Mouse (Mus musculus) heart, adult 11 months (tissue): ENCODE data around the gene Alkbh2.

Source experiments
- DNase-seq: peaks from one replicate; pipeline ENCODE4 v3.0.0; 2022

The Alkbh2 gene

DNA sequence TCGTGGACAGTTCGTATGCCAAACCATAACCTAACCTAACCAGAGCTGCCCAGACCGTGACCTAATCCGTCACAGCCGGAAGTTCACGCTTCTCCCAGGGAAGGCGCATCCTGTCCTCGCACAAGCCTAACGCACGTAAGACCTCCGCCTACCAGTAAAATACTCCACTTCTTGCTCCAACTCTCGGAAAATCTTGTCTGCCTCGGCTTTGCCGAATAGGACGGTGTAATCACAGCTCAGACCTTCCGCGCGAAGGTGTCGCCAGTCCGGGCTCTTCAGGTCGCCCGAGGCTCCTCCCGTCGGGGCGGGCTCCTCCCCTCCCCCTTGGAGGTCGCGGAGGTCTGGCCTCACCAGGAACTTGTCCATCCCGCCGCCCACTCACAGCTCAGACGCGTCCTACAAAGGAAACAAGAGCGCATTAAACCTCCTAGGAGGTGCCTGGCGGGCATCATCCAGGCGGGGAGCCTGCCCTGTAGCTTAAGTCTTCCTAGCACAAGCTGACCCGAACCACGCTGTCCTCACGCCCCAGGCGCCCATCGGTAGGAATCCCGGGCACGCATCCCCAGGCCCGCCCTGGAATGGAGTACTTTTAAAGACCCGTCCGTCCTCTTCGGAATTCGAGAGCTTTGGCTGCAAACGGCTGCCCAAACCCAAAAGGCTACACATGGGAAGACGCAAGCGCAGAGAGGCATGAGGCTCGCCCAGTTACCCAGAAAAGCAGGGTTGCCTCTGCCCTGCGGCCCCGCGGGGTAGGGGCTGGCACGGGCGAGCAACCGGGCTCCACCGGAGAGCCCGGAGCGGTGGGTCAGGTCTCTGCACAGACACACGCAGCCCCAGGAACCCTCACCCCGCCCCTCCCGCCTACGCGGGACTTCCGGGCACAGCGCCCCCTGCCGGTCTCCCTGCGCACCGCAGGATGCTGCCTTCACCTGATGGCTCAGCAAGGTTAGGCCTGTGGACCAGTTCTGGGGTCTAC, at the start of gene Alkbh2:
Gene Alkbh2 (minus strand): TSS at position 845 of the 976 bp plus-strand sequence.
- peak; percentile 98 for DNase-seq

- no peak for DNase-seq
These were observed 48.8 kb upstream of the Alkbh2 start for GRCm38 (mm10) chr5:114176548-114177400.

- DNase-seq, result peak; percentile 100
These were observed 47.7 kb upstream of the Alkbh2 start for GRCm38 (mm10) chr5:114175596-114176171.

GRCm38 (mm10) chr5:114174639-114175038, 46.6 kb upstream of the Alkbh2 start:
- peak; percentile 95 for DNase-seq

GRCm38 (mm10) chr5:114173877-114174581, 46.0 kb upstream of the Alkbh2 start:
- DNase-seq, result peak; percentile 91

DNA sequence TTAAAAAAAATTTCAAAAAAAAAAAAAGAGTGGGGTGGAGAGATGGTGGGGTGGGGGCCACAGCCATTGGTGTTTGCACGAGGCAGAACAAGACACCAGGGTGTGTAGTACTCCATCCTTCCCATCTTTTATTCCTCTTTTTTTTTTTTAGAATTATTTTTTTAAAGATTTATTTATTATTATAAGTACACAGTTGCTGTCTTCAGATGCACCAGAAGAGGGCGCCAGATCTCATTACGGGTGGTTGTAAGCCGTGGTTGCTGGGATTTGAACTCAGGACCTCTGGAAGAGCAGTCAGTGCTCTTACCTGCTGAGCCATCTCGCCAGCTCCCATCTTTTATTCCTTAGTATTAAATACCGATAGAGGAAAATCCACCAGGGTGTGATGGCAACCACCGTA, 45.4 kb upstream of the Alkbh2 start:
- no peak for DNase-seq

- no peak for DNase-seq
These were observed 44.9 kb upstream of the Alkbh2 start for GRCm38 (mm10) chr5:114172936-114173335.

- no peak for DNase-seq
These were observed 42.3 kb upstream of the Alkbh2 start for GRCm38 (mm10) chr5:114170345-114170744.

GRCm38 (mm10) chr5:114163117-114163696, 35.2 kb upstream of the Alkbh2 start:
- DNase-seq, result no peak

GRCm38 (mm10) chr5:114162106-114162815, 34.2 kb upstream of the Alkbh2 start:
- DNase-seq, result no peak

- no peak for DNase-seq
These were observed 33.4 kb upstream of the Alkbh2 start for GRCm38 (mm10) chr5:114161424-114161823.

GRCm38 (mm10) chr5:114157236-114157635, 29.2 kb upstream of the Alkbh2 start:
- DNase-seq, result no peak

DNA sequence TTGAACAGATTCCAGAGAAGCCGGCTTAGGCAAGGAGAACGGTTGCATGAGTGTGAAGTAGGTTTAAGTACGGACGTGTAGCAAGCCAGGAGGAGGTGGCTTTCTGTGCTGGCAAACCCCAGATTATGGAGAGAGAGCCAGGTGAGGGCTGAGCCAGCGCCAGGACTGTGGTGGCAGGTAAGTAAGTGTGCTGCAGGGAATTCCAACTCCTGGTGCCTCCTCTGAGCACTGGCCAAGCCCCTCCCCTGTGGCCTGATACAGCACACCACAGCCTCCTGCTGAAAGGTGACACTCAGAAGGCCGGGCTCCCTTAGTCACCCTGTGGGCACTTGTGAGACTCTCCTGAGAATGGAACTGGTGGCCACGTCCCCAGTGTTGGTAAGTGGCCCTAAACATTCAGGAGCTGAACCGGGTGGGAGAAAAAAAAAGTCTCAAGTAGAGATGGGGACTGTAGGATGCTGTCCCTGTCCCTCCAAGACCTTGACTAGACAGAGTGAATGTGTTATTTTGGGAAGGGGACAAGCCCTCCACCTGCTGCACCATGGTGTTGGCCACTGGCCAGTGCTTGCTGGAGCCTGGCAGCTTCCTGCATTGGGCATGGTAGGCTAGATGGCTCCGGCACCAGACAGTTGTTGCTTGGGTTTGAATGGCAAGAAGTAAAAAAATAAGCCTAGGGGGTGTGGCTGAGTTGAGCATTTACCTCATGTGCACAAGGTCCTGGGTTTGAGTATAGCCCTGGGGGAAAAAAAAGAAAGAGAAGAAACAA, 27.3 kb upstream of the Alkbh2 start:
- DNase-seq, result peak; percentile 96

DNA sequence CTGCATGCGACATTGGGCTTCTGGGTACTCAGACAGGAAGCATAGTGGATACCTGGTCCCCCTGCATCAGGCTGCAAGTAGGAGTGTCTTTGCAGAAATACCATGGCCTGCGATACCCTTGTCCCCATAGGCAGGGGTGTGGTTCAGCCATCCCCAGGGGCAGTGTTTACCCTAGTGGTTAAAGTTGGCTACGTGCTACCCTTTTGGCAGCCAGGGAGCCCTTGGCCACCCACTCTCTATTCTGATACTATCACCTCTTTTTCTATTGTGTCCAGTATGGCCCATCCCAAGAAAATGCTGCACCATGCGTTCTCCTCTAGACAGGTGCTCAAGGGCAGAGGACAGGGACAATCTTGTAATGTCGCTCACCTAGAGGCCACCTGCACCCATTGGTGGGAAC, 26.7 kb upstream of the Alkbh2 start:
- no peak for DNase-seq

DNA sequence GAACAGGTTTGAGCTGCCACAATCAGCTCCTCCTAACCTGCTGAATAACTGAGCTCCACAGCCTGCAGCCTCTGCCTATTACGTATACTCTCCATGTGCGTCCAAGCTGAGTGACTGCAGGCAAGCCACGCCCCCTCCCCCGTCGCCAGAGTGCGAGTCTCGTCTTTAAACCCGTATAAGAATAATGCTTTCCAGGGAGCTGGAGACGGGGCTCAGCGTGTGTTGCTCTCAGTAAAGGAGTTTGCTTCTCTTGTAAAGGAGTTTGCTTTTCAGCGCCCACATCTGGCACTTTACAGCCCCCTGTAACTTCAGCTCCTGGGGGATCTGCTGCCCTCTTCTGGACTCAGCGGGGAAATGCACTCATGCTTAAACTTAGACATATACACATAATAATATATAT, 25.5 kb upstream of the Alkbh2 start:
- DNase-seq, result no peak

GRCm38 (mm10) chr5:114152359-114153092, 24.5 kb upstream of the Alkbh2 start:
- no peak for DNase-seq

GRCm38 (mm10) chr5:114147043-114147972, 19.3 kb upstream of the Alkbh2 start:
- no peak for DNase-seq

DNA sequence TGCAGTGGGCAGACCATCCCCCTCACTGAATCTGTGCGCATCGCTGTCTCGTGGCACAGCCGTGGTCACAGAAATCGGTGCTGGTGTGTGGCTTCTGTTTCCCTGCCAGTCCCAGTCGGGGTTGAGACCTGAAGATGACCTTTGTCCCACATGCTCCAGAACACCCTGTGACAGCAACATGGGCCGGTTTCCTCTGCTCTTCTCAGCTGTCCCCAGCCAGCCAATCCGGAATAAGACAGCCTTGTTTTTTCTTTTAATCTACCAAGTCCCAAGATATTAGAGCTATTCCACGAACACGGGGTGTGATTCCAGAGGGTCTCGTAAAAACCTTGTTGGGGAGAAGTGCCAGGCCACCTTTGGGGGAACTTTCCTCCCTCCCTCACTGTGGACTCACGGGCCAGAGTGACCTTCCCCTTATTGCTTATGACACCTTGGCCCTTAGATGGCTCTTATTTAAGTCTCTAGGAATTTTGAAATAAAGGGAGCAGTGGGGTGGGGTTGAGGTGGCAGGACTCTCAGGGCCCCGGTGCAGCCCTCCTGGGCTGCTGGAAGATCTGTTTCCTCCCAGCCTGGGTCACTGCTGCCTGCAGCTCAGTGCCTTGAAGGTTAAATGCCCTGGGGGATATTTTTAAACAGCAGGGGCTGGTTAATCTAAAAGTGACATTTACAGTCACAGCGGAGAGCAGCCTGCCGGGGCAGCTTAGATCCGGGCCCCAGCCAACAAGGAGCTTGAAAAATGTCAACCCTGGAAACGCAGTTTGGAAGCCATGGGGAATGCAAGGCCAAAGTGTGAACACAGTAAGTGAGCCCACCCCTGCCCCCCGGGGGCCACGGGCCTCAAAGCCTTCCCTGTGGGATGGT, 18.2 kb upstream of the Alkbh2 start, which contains the start of gene Acacb:
Gene Acacb (plus strand): TSS at position 508 of the 861 bp plus-strand sequence.
- DNase-seq, result peak; percentile 98
